Mouse (Mus musculus) lung, adult 18-20 months (tissue): ENCODE data around the gene Apol7e.
"Not testable (repeated sequence)": the region's sequence is repeated elsewhere in the genome, so short reads cannot be mapped to it uniquely, and the experiment has no call there.

Experiments
- DNase-seq, 2 experiments: peaks; one replicate each; pipeline ENCODE4 v3.0.0; 2022; ENCODE audit warnings: mixed read lengths in 2 of 2

Gene Apol7e

GRCm38 (mm10) chr15:77698656-77699055 lies at the start of gene Apol7e:
Gene Apol7e (plus strand): TSS chr15:77698857.
- DNase-seq: not testable (repeated sequence)

DNA sequence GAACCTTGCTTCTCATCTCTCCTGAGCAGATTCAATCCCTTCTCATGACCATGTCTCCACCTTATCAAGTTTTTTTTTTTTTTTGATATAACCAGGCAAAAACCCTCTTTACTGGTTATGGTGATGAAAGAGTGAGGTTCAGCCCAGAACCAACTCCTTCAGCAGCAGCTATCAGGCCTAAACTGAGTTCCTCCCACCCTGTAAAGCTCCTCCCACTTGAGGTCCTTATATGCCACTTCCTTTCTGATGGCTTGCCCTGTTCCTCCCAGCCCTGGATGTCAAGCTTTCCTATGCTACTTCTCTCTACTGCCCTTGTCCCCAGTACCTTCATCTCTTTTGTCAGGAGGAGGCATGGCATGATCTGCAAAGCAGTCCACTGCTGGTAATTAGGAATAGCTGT lies 47.5 kb upstream of the Apol7e start:
- DNase-seq: not testable (repeated sequence)

DNA sequence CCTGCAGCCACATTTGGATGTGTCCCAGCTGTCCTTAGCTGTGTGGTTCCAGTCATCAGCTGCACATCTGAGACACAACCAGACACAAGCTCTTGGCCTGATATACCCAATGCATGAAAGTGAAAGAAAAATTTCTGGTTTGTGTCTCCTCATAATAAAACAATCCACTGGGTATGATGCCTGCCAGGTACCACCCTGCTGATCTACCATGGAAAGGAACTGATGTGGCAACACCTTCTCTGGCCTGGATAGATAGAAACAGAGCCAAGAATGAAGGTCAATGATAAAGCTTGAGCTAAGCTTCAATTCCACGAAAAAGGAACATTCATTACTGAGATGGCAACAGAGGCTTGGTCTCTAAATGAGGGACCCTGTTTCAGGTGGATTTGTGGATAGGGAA lies 38.9 kb upstream of the Apol7e start:
- DNase-seq: not testable (repeated sequence)

GRCm38 (mm10) chr15:77661841-77662240 lies 36.8 kb upstream of the Apol7e start:
- DNase-seq: not testable (repeated sequence)

DNA sequence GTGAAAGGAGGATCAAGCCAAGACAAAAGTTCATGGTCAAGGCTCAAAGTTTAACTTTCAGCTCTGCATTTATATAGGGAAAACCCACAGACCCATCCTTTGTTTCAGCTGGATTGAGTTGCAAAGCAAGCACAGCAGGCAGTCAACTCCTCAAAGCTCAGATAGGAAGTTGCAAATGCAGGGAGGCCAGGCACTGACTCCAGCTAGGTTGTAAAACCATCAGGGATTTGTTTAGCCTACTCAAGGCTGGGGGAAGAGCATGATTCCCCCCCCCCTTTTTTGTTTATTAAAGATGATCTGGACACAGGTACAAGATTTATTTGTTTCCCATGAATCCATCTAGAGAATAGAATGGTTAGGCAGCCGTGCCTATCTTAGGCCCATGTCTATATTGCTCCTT lies 24.6 kb upstream of the Apol7e start:
- not testable (repeated sequence) for DNase-seq

GRCm38 (mm10) chr15:77683944-77684343 lies 14.7 kb upstream of the Apol7e start:
- peak; percentile 6 to 16 for DNase-seq

DNA sequence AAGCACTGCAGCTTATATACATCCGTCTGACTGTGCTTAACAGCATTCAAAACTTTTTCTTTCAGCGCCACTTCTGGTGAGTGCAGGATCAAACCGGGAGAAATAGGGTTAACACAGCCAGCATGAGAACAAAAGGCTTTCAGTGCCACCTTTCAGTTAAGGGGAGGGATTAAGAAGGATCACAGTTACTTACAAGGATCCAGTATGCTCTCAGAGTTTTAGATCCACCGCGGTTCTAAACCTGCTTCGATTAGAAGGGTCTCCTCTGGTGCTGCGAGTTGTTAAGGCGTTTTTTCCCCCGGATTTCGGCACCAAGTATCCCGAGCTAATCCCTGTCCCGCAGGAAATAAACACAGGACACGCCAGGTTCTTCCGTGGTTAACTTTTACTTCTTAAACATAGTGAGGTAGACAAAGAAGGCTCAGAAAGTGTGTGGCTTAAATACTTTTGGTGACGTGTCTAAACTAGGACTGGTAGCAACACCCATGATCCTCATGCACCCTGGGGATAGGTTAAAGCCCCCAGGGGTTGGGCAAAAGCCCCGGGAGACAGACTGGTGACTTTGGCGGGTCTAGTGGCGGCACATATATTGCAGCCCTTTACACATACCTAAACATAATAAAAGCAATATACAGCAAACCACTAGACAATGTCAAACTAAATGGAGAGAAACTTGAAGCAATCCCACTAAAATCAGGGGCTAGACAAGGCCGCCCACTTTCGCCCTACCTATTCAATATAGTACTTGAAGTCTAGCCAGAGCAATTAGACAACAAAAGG lies 6.9 kb upstream of the Apol7e start:
- not testable (repeated sequence) for DNase-seq

DNA sequence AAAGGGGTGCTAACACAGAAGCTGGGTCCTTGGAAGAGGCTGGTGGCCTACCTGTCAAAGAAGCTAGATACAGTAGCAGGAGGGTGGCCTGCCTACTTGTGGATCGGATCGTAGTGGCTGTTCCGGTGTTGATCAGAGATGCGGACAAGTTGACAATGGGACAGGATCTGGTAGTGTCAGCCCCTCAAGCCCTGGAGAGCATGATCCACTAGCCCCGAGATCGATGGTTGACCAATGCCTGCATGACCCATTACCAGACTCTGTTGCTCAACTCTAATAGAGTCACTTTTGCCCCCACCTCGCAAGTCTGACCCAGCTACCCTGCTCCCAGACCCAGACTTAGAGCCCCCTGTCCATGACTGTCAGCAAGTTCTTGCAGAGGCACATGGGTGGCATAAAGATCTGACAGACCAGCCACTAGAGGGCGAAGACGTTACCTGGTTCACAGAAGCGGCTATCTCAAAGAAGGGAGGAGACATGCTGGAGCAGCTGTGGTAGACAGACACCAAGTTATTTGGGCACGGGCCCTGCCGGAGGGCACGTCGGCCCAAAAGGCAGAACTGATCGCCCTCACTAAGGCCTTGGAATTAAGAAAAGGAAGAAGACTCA lies 3.9 kb upstream of the Apol7e start:
- peak in 1 of 2 experiments; percentile 3 for DNase-seq

DNA sequence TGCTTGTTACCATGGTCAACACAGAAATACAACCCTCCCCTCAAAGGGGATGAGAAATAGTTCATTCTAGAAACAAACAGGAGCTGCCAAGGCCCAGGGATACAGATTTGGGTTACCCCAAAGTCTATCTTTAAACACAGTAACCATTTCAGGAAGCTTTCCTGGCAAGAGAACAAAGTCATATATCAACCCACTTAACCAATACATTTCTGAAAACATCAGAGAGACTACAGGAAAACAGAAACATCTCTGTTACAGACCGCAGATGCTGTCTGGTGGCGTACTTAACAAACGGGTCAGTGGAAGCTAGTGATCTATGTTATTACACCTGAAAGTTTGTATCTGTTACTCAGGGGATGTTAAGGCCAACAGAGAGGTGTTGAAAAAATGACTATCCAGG lies 6.6 kb downstream of the Apol7e start:
- not testable (repeated sequence) for DNase-seq

GRCm38 (mm10) chr15:77708936-77709335 lies 10.3 kb downstream of the Apol7e start:
- not testable (repeated sequence) for DNase-seq

- DNase-seq: not testable (repeated sequence)
Observed at GRCm38 (mm10) chr15:77718240-77718639, 19.6 kb downstream of the Apol7e start.

DNA sequence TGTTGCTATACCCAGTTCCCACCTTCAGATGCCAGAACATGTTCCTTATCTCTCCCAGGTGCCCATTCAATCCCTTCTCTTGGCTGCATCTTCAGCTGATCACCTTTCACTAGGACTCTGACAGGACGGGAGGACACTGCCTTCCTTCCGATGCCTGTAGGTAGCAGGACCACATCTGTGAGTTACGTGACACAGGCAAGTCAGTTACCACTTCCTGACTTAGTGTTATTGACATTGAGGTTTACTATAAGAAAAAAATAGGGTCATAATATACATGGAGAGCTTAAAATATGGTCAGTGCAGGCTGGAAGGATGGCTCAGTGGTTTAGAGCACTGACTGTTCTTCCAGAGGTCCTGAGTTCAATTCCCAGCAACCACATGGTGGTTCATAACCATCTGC lies 22.9 kb downstream of the Apol7e start:
- not testable (repeated sequence) for DNase-seq

DNA sequence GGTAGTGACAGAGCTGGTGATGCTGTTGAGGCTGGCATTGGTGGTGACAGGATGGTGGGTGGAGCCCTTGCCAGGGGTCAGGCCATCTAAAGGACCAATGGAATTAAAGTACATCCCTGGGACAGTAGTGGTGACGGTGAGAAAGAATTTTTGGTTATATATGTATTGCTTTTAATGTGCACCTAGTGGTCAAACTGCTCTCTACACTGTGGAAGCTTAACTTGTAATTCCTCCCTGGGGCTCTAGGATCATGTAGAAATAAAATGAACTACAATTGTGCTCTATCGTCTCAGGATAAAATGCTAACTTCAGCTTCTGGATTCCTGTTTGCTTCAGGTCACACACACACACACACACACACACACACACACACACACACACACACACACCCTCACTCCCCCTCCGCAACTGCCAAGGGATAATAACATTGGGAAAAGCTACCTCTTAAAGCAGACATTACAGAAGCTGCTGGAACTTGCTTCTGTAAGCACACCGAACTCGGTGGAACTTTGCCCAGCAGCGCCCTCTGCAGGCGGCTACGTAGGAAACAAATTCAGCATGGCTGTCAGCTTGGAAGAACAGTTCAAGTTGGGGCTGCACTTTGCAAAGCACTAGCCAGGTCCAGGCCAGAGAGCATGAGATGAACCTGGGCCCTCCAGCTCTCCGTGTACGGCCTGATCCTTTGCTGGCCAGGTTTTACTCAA lies 25.7 kb downstream of the Apol7e start:
- DNase-seq: not testable (repeated sequence)

GRCm38 (mm10) chr15:77725393-77726020 lies 26.9 kb downstream of the Apol7e start:
- DNase-seq: peak in 1 of 2 experiments; percentile 10

- DNase-seq: not testable (repeated sequence)
Observed at GRCm38 (mm10) chr15:77727139-77727538, 28.5 kb downstream of the Apol7e start.

DNA sequence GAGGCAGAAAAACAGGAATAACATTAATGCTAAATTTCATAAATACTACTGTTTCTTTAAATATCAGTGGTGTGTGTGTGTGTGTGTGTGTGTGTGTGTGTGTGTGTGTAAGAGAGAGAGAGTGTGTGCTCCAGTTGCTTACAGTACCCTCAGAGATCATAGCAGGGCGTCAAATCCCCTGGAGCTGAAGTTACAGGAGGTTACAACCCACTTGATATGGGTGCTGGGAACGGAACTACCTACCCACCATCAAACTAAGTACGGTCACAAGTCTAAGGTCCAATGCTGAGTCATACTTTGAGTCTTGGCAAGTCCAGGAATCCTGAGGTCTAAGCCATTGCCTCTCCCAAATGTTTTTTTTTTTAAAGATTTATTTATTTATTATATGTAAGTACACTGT lies 29.1 kb downstream of the Apol7e start:
- DNase-seq: not testable (repeated sequence)

DNA sequence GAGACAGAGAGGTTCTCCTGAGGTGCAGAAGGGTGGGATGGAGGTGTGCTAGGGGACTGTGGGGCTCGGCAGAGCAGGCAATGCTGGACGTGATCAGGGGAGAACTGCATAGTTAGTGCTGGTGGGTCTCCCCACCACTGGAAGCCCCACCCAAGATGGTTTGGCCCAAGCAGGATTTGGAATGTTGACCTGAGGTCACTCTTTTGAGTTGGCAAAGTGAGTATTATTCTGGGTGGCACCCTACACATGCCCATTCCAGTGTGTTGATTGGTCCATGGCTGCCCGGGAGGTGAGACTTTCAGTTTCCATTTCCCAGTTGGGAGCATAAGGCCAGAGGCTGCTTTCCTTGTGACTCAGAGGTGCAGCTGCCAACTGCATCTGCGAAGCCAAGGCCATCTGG lies 30.1 kb downstream of the Apol7e start, which contains the start of gene Apol9b:
Gene Apol9b, plus strand, starts transcription at position 301 of the 400 bp plus-strand sequence.
- DNase-seq: not testable (repeated sequence)

- no peak for DNase-seq
Observed at GRCm38 (mm10) chr15:77731605-77732004, 32.9 kb downstream of the Apol7e start.

DNA sequence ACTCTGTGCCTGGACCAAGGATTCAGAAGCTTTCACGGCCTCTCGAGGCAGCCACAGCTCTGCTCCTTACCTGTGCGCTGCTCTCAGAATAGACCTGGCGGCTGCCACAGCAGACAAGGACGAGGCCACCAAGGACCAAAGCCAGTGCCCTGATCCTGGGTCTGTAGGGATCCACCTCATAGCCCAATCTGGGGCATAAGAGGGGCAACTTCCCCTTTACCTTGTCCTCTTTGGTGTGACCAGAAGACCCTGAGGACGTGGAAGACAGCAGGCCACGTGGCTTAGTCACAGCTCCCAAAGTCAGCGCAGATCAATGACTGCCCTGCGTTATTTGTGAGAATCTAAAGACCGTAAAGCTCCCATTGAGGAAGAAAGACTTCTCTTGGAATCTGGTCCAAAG lies 34.2 kb downstream of the Apol7e start:
- not testable (repeated sequence) for DNase-seq

- not testable (repeated sequence) for DNase-seq
Observed at GRCm38 (mm10) chr15:77733380-77733779, 34.7 kb downstream of the Apol7e start.

DNA sequence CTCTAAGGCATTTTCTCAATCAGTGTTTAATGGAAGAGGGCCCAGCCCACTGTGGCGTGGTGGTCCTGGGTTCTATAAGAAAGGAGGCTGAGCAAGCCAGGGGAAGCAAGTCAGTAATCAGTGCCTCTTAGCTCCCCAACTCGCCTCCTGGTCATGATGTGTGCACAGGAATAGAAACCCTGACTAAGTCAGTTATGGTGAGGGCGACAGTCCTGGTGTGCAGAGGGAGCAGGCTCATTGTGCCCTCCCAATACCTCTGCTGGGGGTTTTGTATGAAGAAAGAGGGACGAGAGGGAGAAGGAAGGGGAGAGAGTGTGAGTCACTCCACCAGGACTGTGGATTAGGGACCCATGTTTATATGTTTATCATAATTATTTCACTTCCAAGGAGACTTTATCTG lies 35.2 kb downstream of the Apol7e start:
- DNase-seq: not testable (repeated sequence)

DNA sequence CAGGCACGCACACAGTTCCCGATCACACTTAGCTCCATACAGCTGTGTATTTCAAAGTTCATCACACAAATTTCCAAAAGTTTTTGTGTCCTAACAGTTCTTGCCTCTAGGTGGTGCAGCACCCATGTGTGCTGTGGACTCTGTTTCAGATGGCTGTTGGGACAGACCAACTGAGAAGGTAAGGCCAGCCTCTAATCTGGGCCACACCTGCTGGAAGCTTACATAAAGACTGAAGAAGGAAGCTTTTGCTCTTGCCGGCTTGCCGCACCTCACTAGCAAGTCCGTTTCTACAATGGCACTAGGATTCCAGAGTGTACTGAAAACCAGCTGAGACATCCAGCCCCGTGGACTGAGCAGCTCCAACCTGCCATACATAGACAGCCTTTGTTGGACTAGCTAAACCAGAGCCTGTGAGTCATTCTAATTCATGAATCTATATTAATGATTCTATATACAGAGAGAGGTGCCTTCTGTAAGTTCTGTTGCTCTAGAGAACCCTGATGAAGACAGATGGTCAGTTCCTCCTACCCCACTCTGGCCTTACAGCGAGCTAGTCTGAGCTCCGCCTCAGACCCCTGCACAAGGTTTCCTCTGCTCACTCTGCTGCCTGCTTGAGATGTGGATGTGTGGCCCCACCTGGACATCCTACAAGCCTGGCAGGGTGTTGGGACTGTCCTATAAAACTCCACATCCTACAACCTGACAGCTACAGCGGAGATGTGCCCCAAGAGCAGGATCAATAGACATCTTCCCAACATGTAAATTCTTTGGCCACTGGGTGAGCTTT lies 42.0 kb downstream of the Apol7e start:
- DNase-seq: no peak
